Mouse (Mus musculus) hindbrain, embryonic 13.5 days (tissue): ENCODE results near the gene Ctdsp2. TPM values are rescaled to one million over a fixed set of nuclear protein-coding genes. Genes with fewer than 3 reads are reported as not detected.
A peak's percentile ranks its signal among the peaks of the same experiment; 100 is the strongest.

Experiments used
- ATAC-seq: fragments of 200-750 bp; cut with Nextera tagmentation; 2 replicates; pipeline ENCODE4 v1.8.0; 2017; ENCODE audit warnings: moderate TSS enrichment; ENCODE audit not compliant: low FRiP score
- H3K27ac ChIP-seq: fragments of 300-500 bp; sonication (generic); 2 replicates; pipeline ENCODE4 v1.5.1; 2015; ENCODE audit warnings: inconsistent platforms, mild to moderate bottlenecking, moderate library complexity
- H3K27me3 ChIP-seq: fragments of 300-500 bp; sonication (generic); 2 replicates; pipeline ENCODE4 v1.6.1; 2015; ENCODE audit warnings: mild to moderate bottlenecking, inconsistent platforms
- H3K36me3 ChIP-seq: fragments of 300-500 bp; sonication (generic); 2 replicates; pipeline ENCODE4 v1.6.1; 2015; ENCODE audit warnings: mild to moderate bottlenecking, inconsistent platforms
- H3K4me1 ChIP-seq: fragments of 300-500 bp; sonication (generic); replicated peaks from 2 replicates; pipeline ENCODE4 v1.6.1; 2015; ENCODE audit warnings: inconsistent platforms
- H3K4me2 ChIP-seq: fragments of 300-500 bp; sonication (generic); 2 replicates; pipeline ENCODE4 v1.6.1; 2015; ENCODE audit warnings: inconsistent platforms, mild to moderate bottlenecking, moderate library complexity
- H3K4me3 ChIP-seq: fragments of 300-500 bp; sonication (generic); 2 replicates; pipeline ENCODE4 v1.5.1; 2015; ENCODE audit warnings: mild to moderate bottlenecking, inconsistent platforms
- H3K9ac ChIP-seq: fragments of 300-500 bp; sonication (generic); 2 replicates; pipeline ENCODE4 v1.6.1; 2015; ENCODE audit warnings: mild to moderate bottlenecking, inconsistent platforms
- H3K9me3 ChIP-seq: fragments of 300-500 bp; sonication (generic); 2 replicates; pipeline ENCODE4 v1.6.1; 2016; ENCODE audit warnings: inconsistent platforms
- WGBS: fragments of 180-500 bp; shearing (Covaris S2); methylation state at CpG from one replicate; pipeline ENCODE4 v1.1.7; 2015; 5-methylcytosine and 5-hydroxymethylcytosine counted together
- polyA plus RNA-seq: library from polyadenylated mRNA; unstranded; fragments of >200 nt; fragmentation: Nextera tagmentation; extraction: Ambion mirVana; gene quantifications from 2 replicates; pipeline ENCODE4 v1.2.1, GENCODE M21; 2015

Gene Ctdsp2
- polyA plus RNA-seq, 1 experiment from 2014 or later: 18.9 TPM

DNA sequence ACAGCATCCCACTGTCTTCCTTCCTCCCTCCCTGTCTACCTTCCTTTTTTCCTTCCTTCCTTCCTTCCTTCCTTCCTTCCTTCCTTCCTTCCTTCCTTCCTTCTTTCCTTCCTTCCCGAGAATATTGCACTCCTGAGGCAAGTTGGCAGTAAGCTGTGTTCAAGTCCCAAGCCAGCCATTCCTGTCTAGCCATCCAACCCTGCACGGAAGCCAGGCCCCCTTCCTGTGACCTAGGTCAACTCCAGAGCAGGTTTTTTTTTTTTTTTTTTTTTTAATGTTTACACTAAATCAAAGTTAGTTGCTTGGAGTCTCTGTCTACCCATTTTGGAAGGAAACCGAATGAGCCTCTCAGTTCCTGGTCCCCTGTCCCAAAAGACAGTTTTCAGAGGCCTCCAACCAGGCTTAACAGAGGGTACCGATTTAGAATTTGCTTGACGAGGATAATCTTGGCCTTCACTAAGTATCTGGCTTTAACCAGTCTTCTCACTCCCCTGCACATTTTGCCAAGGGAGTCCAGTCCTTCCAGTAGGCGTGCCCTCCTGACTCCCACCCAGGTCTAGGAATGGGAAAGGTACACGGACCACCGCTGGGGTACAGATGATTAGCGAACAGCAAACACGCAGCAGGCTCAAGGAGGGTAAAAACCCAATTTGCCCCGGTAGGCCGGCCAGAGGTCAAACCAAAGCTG, 7.0 kb upstream of the Ctdsp2 start:
- no peak overlapping the region for H3K4me3 ChIP-seq
- H3K27me3 ChIP-seq: peaks cover 86% of the 10 kb centered on the region
- no peaks in the 10 kb centered on the region for H3K9me3 ChIP-seq
- H3K4me2 ChIP-seq: peak overlapping the region; percentile 38
- H3K4me1 ChIP-seq: peaks cover 15% of the 10 kb centered on the region
- 0 out of 2 replicates have a peak overlapping the region, but pooled peaks have one; percentile 55 for H3K9ac ChIP-seq
- 8% methylated on average over 12 of the region's 12 CpGs for WGBS
- no peak overlapping the region for H3K27ac ChIP-seq
- no peaks in the 10 kb centered on the region for H3K36me3 ChIP-seq
- ATAC-seq: no peak

- Histone ChIP-seq H3K36me3 (no peaks in the 10 kb centered on the region), H3K27ac (no peak overlapping the region), H3K9me3 (no peaks in the 10 kb centered on the region), H3K9ac (peak overlapping the region; percentile 55; the same call in 1 of the 2 replicates), H3K4me1 (peaks cover 15% of the 10 kb centered on the region), H3K4me3 (no peak overlapping the region), H3K27me3 (peaks cover 86% of the 10 kb centered on the region), H3K4me2 (peak overlapping the region; percentile 38)
- ATAC-seq: peak; percentile 63
- 7% methylated on average over 13 of the region's 13 CpGs for WGBS
These were observed 6.3 kb upstream of the Ctdsp2 start for GRCm38 (mm10) chr10:126972051-126972725.

DNA sequence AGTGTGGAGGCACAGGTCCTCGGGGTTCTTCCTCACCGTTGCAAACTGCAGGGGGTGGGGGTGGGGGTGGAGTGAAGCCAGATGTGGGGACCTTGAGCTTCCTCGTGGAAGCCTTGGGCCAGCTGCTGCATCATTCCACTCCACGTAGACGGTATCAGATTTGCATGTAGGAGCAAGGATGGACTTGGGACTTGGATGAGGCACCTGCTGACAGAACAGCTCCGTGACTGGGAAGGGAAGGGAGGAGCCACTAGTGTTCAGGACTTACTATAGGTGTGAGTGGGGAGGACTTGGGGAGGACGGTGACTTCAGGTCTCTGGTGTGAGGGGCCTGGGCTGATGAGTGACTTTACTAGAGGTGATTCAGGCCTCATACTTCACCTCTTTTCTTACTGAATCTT, 5.5 kb upstream of the Ctdsp2 start:
- H3K4me3 ChIP-seq: no peak overlapping the region
- ATAC-seq: no peak
- no peak overlapping the region for H3K27ac ChIP-seq
- no peak overlapping the region for H3K4me2 ChIP-seq
- peaks cover 19% of the 10 kb centered on the region for H3K4me1 ChIP-seq
- peaks cover 84% of the 10 kb centered on the region for H3K27me3 ChIP-seq
- H3K36me3 ChIP-seq: no peaks in the 10 kb centered on the region
- no peak overlapping the region for H3K9ac ChIP-seq
- WGBS: 30% methylated on average over 7 of the region's 7 CpGs
- H3K9me3 ChIP-seq: no peaks in the 10 kb centered on the region

- Histone ChIP-seq H3K27me3 (peaks cover 64% of the 10 kb centered on the region), H3K36me3 (no peaks in the 10 kb centered on the region), H3K9me3 (no peaks in the 10 kb centered on the region), H3K4me1 (peaks cover 30% of the 10 kb centered on the region), H3K4me2 (no peak overlapping the region), H3K4me3 (no peak overlapping the region), H3K27ac (no peak overlapping the region), H3K9ac (0 out of 2 replicates have a peak overlapping the region, but pooled peaks have one; percentile 13)
- no peak for ATAC-seq
- 89% methylated on average over 6 of the region's 6 CpGs for WGBS
These were observed 2.8 kb upstream of the Ctdsp2 start for GRCm38 (mm10) chr10:126975706-126976105.

DNA sequence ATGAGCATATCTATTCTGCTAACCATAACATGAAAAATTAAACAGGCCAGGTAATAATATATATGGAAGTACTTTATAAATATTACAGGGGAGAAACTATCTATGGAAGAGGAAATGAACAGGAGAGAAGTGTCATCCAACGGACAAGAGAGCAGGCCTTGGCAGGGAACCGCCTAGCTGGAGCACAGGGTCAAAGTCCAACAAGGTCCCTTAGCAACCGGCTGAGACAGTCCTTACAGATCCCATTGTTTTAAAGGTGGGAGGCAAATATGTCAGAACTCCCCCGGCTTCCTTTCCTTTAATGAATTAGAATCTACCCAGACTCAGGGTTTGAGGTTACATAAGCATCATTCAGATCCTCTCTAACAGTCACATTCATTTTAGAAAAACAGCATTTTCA, 1.4 kb upstream of the Ctdsp2 start:
- WGBS: 17% methylated on average over 4 of the region's 4 CpGs
- Histone ChIP-seq H3K9me3 (no peaks in the 10 kb centered on the region), H3K9ac (no peak overlapping the region), H3K36me3 (no peaks in the 10 kb centered on the region), H3K4me3 (no peak overlapping the region), H3K27me3 (peaks cover 52% of the 10 kb centered on the region), H3K4me1 (peaks cover 39% of the 10 kb centered on the region), H3K4me2 (no peak overlapping the region), H3K27ac (no peak overlapping the region)
- no peak for ATAC-seq

DNA sequence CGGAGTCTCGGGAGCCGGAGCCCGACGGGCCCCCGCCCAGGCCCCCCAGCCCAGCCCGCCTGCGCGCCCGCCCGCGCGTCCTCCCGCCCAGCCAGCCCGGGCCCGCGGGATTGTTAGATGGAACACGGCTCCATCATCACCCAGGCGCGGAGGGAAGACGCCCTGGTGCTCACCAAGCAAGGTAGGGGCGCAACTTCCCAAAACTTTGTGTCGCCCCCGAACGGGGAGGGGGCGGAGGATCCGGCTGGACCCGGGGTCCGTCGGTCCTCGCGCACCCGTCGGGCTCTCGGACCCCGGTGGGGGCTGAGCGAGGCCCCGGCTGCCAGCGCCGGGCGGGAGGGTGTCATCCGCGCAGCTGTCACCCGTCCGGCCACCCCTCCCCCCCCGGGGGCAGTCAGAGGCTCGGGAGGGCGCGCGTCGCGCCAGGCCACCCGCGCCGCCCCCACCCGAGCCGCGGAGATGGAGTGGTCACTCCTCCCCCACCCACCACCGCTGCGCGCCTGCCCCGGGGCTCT, 661 bp downstream of the Ctdsp2 start:
- Histone ChIP-seq H3K36me3 (no peaks in the 10 kb centered on the region), H3K4me1 (peaks cover 51% of the 10 kb centered on the region), H3K9me3 (no peaks in the 10 kb centered on the region), H3K27me3 (peaks cover 31% of the 10 kb centered on the region), H3K27ac (peak overlapping the region; percentile 100), H3K9ac (peak overlapping the region; percentile 95), H3K4me2 (peak overlapping the region; percentile 96), H3K4me3 (peak overlapping the region; percentile 93)
- ATAC-seq: no peak; the same call in 1 of the 2 replicates
- 1% methylated on average over 31 of the region's 62 CpGs for WGBS

GRCm38 (mm10) chr10:126979636-126980151, 1.2 kb downstream of the Ctdsp2 start:
- Histone ChIP-seq H3K27ac (peak overlapping the region; percentile 100), H3K9ac (peak overlapping the region; percentile 95), H3K4me3 (peak overlapping the region; percentile 93), H3K4me1 (peaks cover 56% of the 10 kb centered on the region), H3K4me2 (peak overlapping the region; percentile 96), H3K9me3 (no peaks in the 10 kb centered on the region), H3K36me3 (no peaks in the 10 kb centered on the region), H3K27me3 (peaks cover 28% of the 10 kb centered on the region)
- under 1% methylated on average over 48 of the region's 57 CpGs for WGBS
- peak; percentile 3; the same call in 1 of the 2 replicates for ATAC-seq

- no peaks in the 10 kb centered on the region for H3K9me3 ChIP-seq
- peak overlapping the region; percentile 93 for H3K4me3 ChIP-seq
- peak; percentile 14 for ATAC-seq
- H3K4me1 ChIP-seq: peaks cover 62% of the 10 kb centered on the region
- peak overlapping the region; percentile 96 for H3K4me2 ChIP-seq
- H3K9ac ChIP-seq: peak overlapping the region; percentile 95
- H3K36me3 ChIP-seq: no peaks in the 10 kb centered on the region
- WGBS: under 1% methylated on average over 16 of the region's 16 CpGs
- peaks cover 21% of the 10 kb centered on the region for H3K27me3 ChIP-seq
- H3K27ac ChIP-seq: peak overlapping the region; percentile 100
These were observed 1.9 kb downstream of the Ctdsp2 start for GRCm38 (mm10) chr10:126980221-126980932.

GRCm38 (mm10) chr10:126980933-126981530, 2.5 kb downstream of the Ctdsp2 start:
- Histone ChIP-seq H3K27ac (peak overlapping the region; percentile 100), H3K4me1 (peaks cover 68% of the 10 kb centered on the region), H3K9me3 (no peaks in the 10 kb centered on the region), H3K4me2 (peak overlapping the region; percentile 96), H3K36me3 (no peaks in the 10 kb centered on the region), H3K9ac (peak overlapping the region; percentile 95), H3K4me3 (peak overlapping the region; percentile 93), H3K27me3 (peaks cover 14% of the 10 kb centered on the region)
- no peak for ATAC-seq
- 11% methylated on average over 11 of the region's 11 CpGs for WGBS

- Histone ChIP-seq H3K27me3 (peaks cover 7% of the 10 kb centered on the region), H3K36me3 (no peaks in the 10 kb centered on the region), H3K4me1 (peaks cover 75% of the 10 kb centered on the region), H3K4me2 (peak overlapping the region; percentile 96), H3K9me3 (no peaks in the 10 kb centered on the region), H3K27ac (no peak overlapping the region), H3K9ac (peak overlapping the region; percentile 95; the same call in 1 of the 2 replicates), H3K4me3 (peak overlapping the region; percentile 93; the same call in 1 of the 2 replicates)
- 72% methylated on average over 3 of the region's 3 CpGs for WGBS
- ATAC-seq: no peak
These were observed 3.2 kb downstream of the Ctdsp2 start for GRCm38 (mm10) chr10:126981746-126982145.

- Histone ChIP-seq H3K4me3 (peak overlapping the region; percentile 11; the same call in 1 of the 2 replicates), H3K9ac (peak overlapping the region; percentile 60), H3K9me3 (no peaks in the 10 kb centered on the region), H3K4me2 (peak overlapping the region; percentile 96), H3K36me3 (no peaks in the 10 kb centered on the region), H3K27ac (no peak overlapping the region), H3K4me1 (peaks cover 84% of the 10 kb centered on the region), H3K27me3 (no peaks in the 10 kb centered on the region)
- ATAC-seq: no peak
- WGBS: 64% methylated on average over 14 of the region's 14 CpGs
These were observed 4.7 kb downstream of the Ctdsp2 start for GRCm38 (mm10) chr10:126983193-126983725.
